Mouse (Mus musculus) brain, embryonic 14.5 days (tissue): ENCODE measurements around the gene Sapcd1.

Experiments
- CTCF ChIP-seq: fragments of 200-500 bp; IDR thresholded peaks from 2 replicates; pipeline ENCODE4 v1.5.1; 2012; ENCODE audit warnings: inconsistent platforms, mild to moderate bottlenecking, moderate library complexity, borderline replicate concordance; ENCODE audit not compliant: insufficient read depth, insufficient read length; ENCODE audit errors: extremely low read depth
- POLR2A ChIP-seq: fragments of 200-500 bp; IDR thresholded peaks from 2 replicates; pipeline ENCODE4 v1.6.1; 2012; ENCODE audit warnings: mild to moderate bottlenecking, inconsistent platforms, borderline replicate concordance; ENCODE audit not compliant: poor library complexity, insufficient read depth, insufficient read length, severe bottlenecking; ENCODE audit errors: extremely low read depth

- TF ChIP-seq POLR2A = no peak
- no peak for TF ChIP-seq CTCF
Observed at GRCm38 (mm10) chr17:35016376-35016775, 11.4 kb downstream of the Sapcd1 start, which contains the start of gene Vwa7.
